Mouse (Mus musculus): ENCODE data around the gene Srgap2.

DNA sequence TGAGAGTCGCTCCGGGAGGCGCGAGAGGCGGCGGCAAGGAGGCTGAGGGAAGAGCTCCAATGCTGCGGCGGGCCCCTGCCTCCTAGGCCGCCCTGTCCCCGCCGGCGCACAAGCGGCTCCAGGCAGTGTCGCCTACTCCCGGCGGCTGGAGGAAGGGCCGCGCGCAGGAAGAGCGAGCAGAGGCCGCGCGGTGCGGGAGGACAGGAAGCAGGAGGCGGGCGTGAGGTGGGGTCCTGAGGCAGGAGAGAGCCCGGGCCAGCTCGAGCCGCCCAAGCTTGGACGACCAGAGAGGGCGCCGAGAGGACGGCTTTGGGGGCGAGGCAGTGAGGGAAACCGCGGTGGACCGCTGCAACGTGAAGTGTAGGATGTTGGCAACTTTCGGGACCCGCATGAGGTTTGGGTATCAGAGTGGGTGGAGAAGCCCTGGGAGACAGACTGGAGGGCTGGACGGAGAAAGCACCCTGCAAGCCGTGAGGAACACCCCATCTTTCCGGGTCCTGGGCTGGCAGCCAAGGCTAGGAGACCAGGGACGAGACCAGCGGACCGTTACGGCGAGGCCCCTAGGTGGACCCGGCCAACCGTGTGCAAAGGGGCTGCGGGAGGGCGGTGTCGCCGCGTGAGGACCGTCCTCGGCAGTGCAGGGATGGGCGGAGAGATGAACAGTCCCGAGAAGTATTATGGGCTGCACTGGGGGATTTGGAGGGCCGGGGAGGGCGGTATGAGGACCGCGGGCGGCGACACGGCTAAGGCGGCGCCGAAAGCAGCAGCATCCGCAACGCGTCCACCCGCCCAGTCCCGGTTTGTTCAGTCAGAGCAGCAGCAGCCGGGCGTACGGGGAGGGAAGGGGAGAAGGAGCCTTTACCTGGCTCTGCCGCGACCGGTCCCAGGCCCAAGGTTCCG is 531 bp downstream of the Srgap2 start:
- peak; percentile 22; the same call in 1 of the 2 replicates for TF ChIP-seq CTCF (IDR thresholded peaks at IDR 0.05; ENCODE audit: low read depth, low read length)
- TF ChIP-seq POLR2A (IDR thresholded peaks at IDR 0.05; ENCODE audit: extremely low read depth, insufficient read depth, low read length) = 0 out of 2 replicates have a peak, but pooled peaks have one; percentile 12
